Mouse (Mus musculus): ENCODE data around the gene Cd9. TPM values are rescaled to one million over a fixed set of nuclear protein-coding genes. Genes with fewer than 3 reads are reported as not detected.

Cd9 gene
- polyA plus RNA-seq, 1 experiment from 2014 or later: 52.3 TPM

- Histone ChIP-seq H3K9me3 (replicated peaks) (no peaks in the 10 kb centered on the region), H3K4me1 (peaks cover 22% of the 10 kb centered on the region), H3K27ac (no peak overlapping the region), H3K4me2 (no peak overlapping the region), H3K36me3 (ENCODE audit: poor library complexity, severe bottlenecking) (no peaks in the 10 kb centered on the region), H3K9ac (no peak overlapping the region), H3K27me3 (no peaks in the 10 kb centered on the region), H3K4me3 (no peak overlapping the region)
- 86% methylated on average over 5 of the region's 5 CpGs for WGBS
- no peak for ATAC-seq
These were observed 24.0 kb downstream of the Cd9 start for GRCm38 (mm10) chr6:125470616-125471015.

GRCm38 (mm10) chr6:125469222-125469621 is 25.4 kb downstream of the Cd9 start:
- Histone ChIP-seq H3K4me1 (peaks cover 17% of the 10 kb centered on the region), H3K4me3 (no peak overlapping the region), H3K36me3 (ENCODE audit: poor library complexity, severe bottlenecking) (no peaks in the 10 kb centered on the region), H3K27ac (no peak overlapping the region), H3K9me3 (replicated peaks) (no peaks in the 10 kb centered on the region), H3K9ac (no peak overlapping the region), H3K27me3 (no peaks in the 10 kb centered on the region), H3K4me2 (no peak overlapping the region)
- 74% methylated on average over 4 of the region's 4 CpGs for WGBS
- ATAC-seq: no peak

GRCm38 (mm10) chr6:125468179-125468960 is 26.2 kb downstream of the Cd9 start:
- Histone ChIP-seq H3K4me1 (peaks cover 17% of the 10 kb centered on the region), H3K9me3 (replicated peaks) (no peaks in the 10 kb centered on the region), H3K4me3 (no peak overlapping the region), H3K4me2 (no peak overlapping the region), H3K36me3 (ENCODE audit: poor library complexity, severe bottlenecking) (0 out of 2 replicates have a peak, but pooled peaks cover 4% of the 10 kb centered on the region), H3K9ac (no peak overlapping the region), H3K27me3 (no peaks in the 10 kb centered on the region), H3K27ac (no peak overlapping the region)
- 55% methylated on average over 21 of the region's 21 CpGs for WGBS
- no peak for ATAC-seq

- ATAC-seq: peak; percentile 81
- WGBS: 77% methylated on average over 16 of the region's 16 CpGs
- Histone ChIP-seq H3K27me3 (no peaks in the 10 kb centered on the region), H3K9me3 (replicated peaks) (no peaks in the 10 kb centered on the region), H3K4me1 (peaks cover 17% of the 10 kb centered on the region), H3K4me3 (no peak overlapping the region), H3K4me2 (no peak overlapping the region), H3K27ac (no peak overlapping the region; the same call in 1 of the 2 replicates), H3K9ac (no peak overlapping the region), H3K36me3 (ENCODE audit: poor library complexity, severe bottlenecking) (0 out of 2 replicates have a peak, but pooled peaks cover 6% of the 10 kb centered on the region)
These were observed 27.3 kb downstream of the Cd9 start for GRCm38 (mm10) chr6:125467301-125467715.

GRCm38 (mm10) chr6:125462312-125462711 is 32.3 kb downstream of the Cd9 start:
- no peak overlapping the region for H3K27ac ChIP-seq
- H3K27me3 ChIP-seq: no peaks in the 10 kb centered on the region
- no peak for ATAC-seq
- H3K9ac ChIP-seq: no peak overlapping the region
- H3K4me1 ChIP-seq: peaks cover 2% of the 10 kb centered on the region; the same call in 1 of the 2 replicates
- no peak overlapping the region for H3K4me3 ChIP-seq
- no peak overlapping the region for H3K4me2 ChIP-seq
- H3K9me3 ChIP-seq (replicated peaks): no peaks in the 10 kb centered on the region
- WGBS: 88% methylated on average over 7 of the region's 7 CpGs
- peaks cover 15% of the 10 kb centered on the region; the same call in 1 of the 2 replicates for H3K36me3 ChIP-seq (ENCODE audit: poor library complexity, severe bottlenecking)

- 48% methylated on average over 8 of the region's 8 CpGs for WGBS
These were observed 32.8 kb downstream of the Cd9 start for GRCm38 (mm10) chr6:125461788-125462187.

GRCm38 (mm10) chr6:125461325-125461724 is 33.3 kb downstream of the Cd9 start:
- no peaks in the 10 kb centered on the region for H3K27me3 ChIP-seq
- no peak for ATAC-seq
- H3K9me3 ChIP-seq (replicated peaks): no peaks in the 10 kb centered on the region
- no peak overlapping the region for H3K4me3 ChIP-seq
- no peak overlapping the region for H3K27ac ChIP-seq
- no peaks in the 10 kb centered on the region; the same call in 1 of the 2 replicates for H3K4me1 ChIP-seq
- WGBS: 86% methylated on average over 7 of the region's 7 CpGs
- no peak overlapping the region for H3K9ac ChIP-seq
- no peak overlapping the region for H3K4me2 ChIP-seq
- peaks cover 15% of the 10 kb centered on the region; the same call in 1 of the 2 replicates for H3K36me3 ChIP-seq (ENCODE audit: poor library complexity, severe bottlenecking)

More at GRCm38 (mm10) chr6:125461788-125462187, 32.8 kb downstream of the Cd9 start:
- no peak overlapping the region for H3K27ac ChIP-seq
- no peaks in the 10 kb centered on the region for H3K4me1 ChIP-seq
- no peak for ATAC-seq
- no peaks in the 10 kb centered on the region for H3K9me3 ChIP-seq (replicated peaks)
- H3K4me3 ChIP-seq: no peak overlapping the region
- H3K9ac ChIP-seq: no peak overlapping the region
- H3K36me3 ChIP-seq (ENCODE audit: poor library complexity, severe bottlenecking): peaks cover 15% of the 10 kb centered on the region; the same call in 1 of the 2 replicates
- no peaks in the 10 kb centered on the region for H3K27me3 ChIP-seq
- no peak overlapping the region for H3K4me2 ChIP-seq

GRCm38 (mm10) chr6:125460589-125460988 is 34.0 kb downstream of the Cd9 start:
- WGBS: 92% methylated on average over 11 of the region's 11 CpGs
- Histone ChIP-seq H3K27me3 (no peaks in the 10 kb centered on the region), H3K27ac (no peak overlapping the region), H3K36me3 (ENCODE audit: poor library complexity, severe bottlenecking) (peaks cover 15% of the 10 kb centered on the region; the same call in 1 of the 2 replicates), H3K4me1 (peaks cover 3% of the 10 kb centered on the region; the same call in 1 of the 2 replicates), H3K4me3 (no peak overlapping the region), H3K9me3 (replicated peaks) (no peaks in the 10 kb centered on the region), H3K4me2 (no peak overlapping the region), H3K9ac (no peak overlapping the region)
- no peak for ATAC-seq

GRCm38 (mm10) chr6:125459903-125460302 is 34.7 kb downstream of the Cd9 start:
- Histone ChIP-seq H3K4me2 (no peak overlapping the region), H3K4me1 (peaks cover 3% of the 10 kb centered on the region; the same call in 1 of the 2 replicates), H3K9me3 (replicated peaks) (no peaks in the 10 kb centered on the region), H3K36me3 (ENCODE audit: poor library complexity, severe bottlenecking) (peaks cover 15% of the 10 kb centered on the region; the same call in 1 of the 2 replicates), H3K27ac (no peak overlapping the region), H3K9ac (no peak overlapping the region), H3K4me3 (no peak overlapping the region), H3K27me3 (no peaks in the 10 kb centered on the region)
- 95% methylated on average over 5 of the region's 5 CpGs for WGBS
- no peak for ATAC-seq

- H3K4me2 ChIP-seq: no peak overlapping the region
- H3K36me3 ChIP-seq (ENCODE audit: poor library complexity, severe bottlenecking): peaks cover 7% of the 10 kb centered on the region; the same call in 1 of the 2 replicates
- H3K27me3 ChIP-seq: no peaks in the 10 kb centered on the region
- no peak overlapping the region for H3K27ac ChIP-seq
- H3K9me3 ChIP-seq (replicated peaks): no peaks in the 10 kb centered on the region; the same call in 1 of the 2 replicates
- no peak overlapping the region for H3K4me3 ChIP-seq
- H3K4me1 ChIP-seq: peaks cover 3% of the 10 kb centered on the region; the same call in 1 of the 2 replicates
- no peak for ATAC-seq
- H3K9ac ChIP-seq: no peak overlapping the region
- 53% methylated on average over 12 of the region's 12 CpGs for WGBS
These were observed 38.6 kb downstream of the Cd9 start for GRCm38 (mm10) chr6:125455806-125456520.

- no peak overlapping the region for H3K4me2 ChIP-seq
- WGBS: 81% methylated on average over 9 of the region's 9 CpGs
- H3K4me3 ChIP-seq: no peak overlapping the region
- peaks cover 3% of the 10 kb centered on the region; the same call in 1 of the 2 replicates for H3K4me1 ChIP-seq
- H3K27me3 ChIP-seq: no peaks in the 10 kb centered on the region
- peaks cover 4% of the 10 kb centered on the region; the same call in 1 of the 2 replicates for H3K36me3 ChIP-seq (ENCODE audit: poor library complexity, severe bottlenecking)
- no peak overlapping the region for H3K9ac ChIP-seq
- no peak for ATAC-seq
- no peak overlapping the region for H3K27ac ChIP-seq
- no peaks in the 10 kb centered on the region; the same call in 1 of the 2 replicates for H3K9me3 ChIP-seq (replicated peaks)
These were observed 39.9 kb downstream of the Cd9 start for GRCm38 (mm10) chr6:125454731-125455130.

- no peak overlapping the region for H3K4me2 ChIP-seq
- no peaks in the 10 kb centered on the region; the same call in 1 of the 2 replicates for H3K9me3 ChIP-seq (replicated peaks)
- no peak overlapping the region for H3K4me3 ChIP-seq
- H3K27me3 ChIP-seq: no peaks in the 10 kb centered on the region
- H3K9ac ChIP-seq: no peak overlapping the region
- 38% methylated on average over 5 of the region's 5 CpGs for WGBS
- 0 out of 2 replicates have a peak, but pooled peaks cover under 1% of the 10 kb centered on the region for H3K36me3 ChIP-seq (ENCODE audit: poor library complexity, severe bottlenecking)
- ATAC-seq: no peak
- peaks cover 3% of the 10 kb centered on the region; the same call in 1 of the 2 replicates for H3K4me1 ChIP-seq
- no peak overlapping the region for H3K27ac ChIP-seq
These were observed 40.3 kb downstream of the Cd9 start for GRCm38 (mm10) chr6:125454299-125454698.
